Mouse (Mus musculus) liver, embryonic 18 days (tissue): ENCODE data around the gene Slc7a4. TPM values are rescaled to one million over a fixed set of nuclear protein-coding genes. Genes with fewer than 3 reads are reported as not detected.

Source experiments
- polyA plus RNA-seq: library from polyadenylated mRNA; depleted of rRNA; stranded (reverse); fragments of >200 nt; gene quantifications from 2 replicates; pipeline ENCODE4 v1.2.3, GENCODE M21; 2012; rRNA removed

Slc7a4 gene
- 5.4 and 6.0 TPM in 2 replicates for polyA plus RNA-seq

GRCm38 (mm10) chr16:17583064-17583463, at the start of gene Slc7a4:
Gene Slc7a4 (minus strand): TSS chr16:17583214.

GRCm38 (mm10) chr16:17619198-17620105, 36.4 kb upstream of the Slc7a4 start, which contains the start of gene Smpd4:
Gene Smpd4 (plus strand): TSS chr16:17619354.

GRCm38 (mm10) chr16:17561751-17562208, 21.2 kb downstream of the Slc7a4 start, which contains the start of gene P2rx6:
Gene P2rx6 (plus strand): TSS chr16:17561885.

GRCm38 (mm10) chr16:17561128-17561750, 21.8 kb downstream of the Slc7a4 start, which contains the start of gene Lrrc74b:
Gene Lrrc74b (minus strand): TSS chr16:17561247.

GRCm38 (mm10) chr16:17530640-17531288, 52.2 kb downstream of the Slc7a4 start, which contains the start of gene Thap7:
Gene Thap7 (minus strand): TSS chr16:17531136.

Other genes starting within 250 kb of the Slc7a4 start
- 3.8 and 4.5 TPM in 2 replicates for gene Snap29, start 177.2 kb downstream of the Slc7a4 start, polyA plus RNA-seq
- gene Pi4ka, start 176.9 kb downstream of the Slc7a4 start, polyA plus RNA-seq, result 13.2 and 15.5 TPM in 2 replicates
- gene Crkl, start 131.2 kb downstream of the Slc7a4 start, polyA plus RNA-seq, result 7.5 and 7.8 TPM in 2 replicates
- 14.7 and 16.2 TPM in 2 replicates for gene Aifm3, start 93.6 kb downstream of the Slc7a4 start, polyA plus RNA-seq
- gene Lztr1, start 74.5 kb downstream of the Slc7a4 start, polyA plus RNA-seq, result 68.0 and 81.9 TPM in 2 replicates
- 18.5 and 20.1 TPM in 2 replicates for gene Thap7, start 52.1 kb downstream of the Slc7a4 start, polyA plus RNA-seq
- gene Lrrc74b, start 22.0 kb downstream of the Slc7a4 start, polyA plus RNA-seq, result 0.06 and 0.11 TPM in 2 replicates
- gene P2rx6, start 21.3 kb downstream of the Slc7a4 start, polyA plus RNA-seq, result 0.08 and 0.10 TPM in 2 replicates
- gene Smpd4, start 36.1 kb upstream of the Slc7a4 start, polyA plus RNA-seq, result 17.5 and 17.6 TPM in 2 replicates
- gene Ccdc74a, start 63.3 kb upstream of the Slc7a4 start, polyA plus RNA-seq, result 1.6 and 1.8 TPM in 2 replicates
- gene Med15, start 149.7 kb upstream of the Slc7a4 start, polyA plus RNA-seq, result 12.6 and 18.0 TPM in 2 replicates
- gene Klhl22, start 176.4 kb upstream of the Slc7a4 start, polyA plus RNA-seq, result 14.3 and 15.0 TPM in 2 replicates
- 4.7 and 6.5 TPM in 2 replicates for gene Scarf2, start 214.1 kb upstream of the Slc7a4 start, polyA plus RNA-seq
- not detected in 2 replicates for gene B830017H08Rik, start 249.9 kb upstream of the Slc7a4 start, polyA plus RNA-seq